Mouse (Mus musculus) erythroid progenitor cell, adult 5-6 weeks (primary cell): ENCODE results near the gene Grid2. TPM values are rescaled to one million over a fixed set of nuclear protein-coding genes. Genes with fewer than 3 reads are reported as not detected.
"Not testable (repeated sequence)": the region's sequence is repeated elsewhere in the genome, so short reads cannot be mapped to it uniquely, and the experiment has no call there.

Source experiments
- ATAC-seq: replicated peaks from 2 replicates; pipeline ENCODE4 v1.8.0; 2016; ENCODE audit warnings: moderate number of reproducible peaks, mild to moderate bottlenecking, moderate TSS enrichment, inconsistent platforms; ENCODE audit not compliant: poor library complexity, low FRiP score, severe bottlenecking
- total RNA-seq, 2 experiments: library from RNA; stranded (forward) in 1 of 2; stranded (reverse) in 1 of 2; fragments of 150-400 nt in 1 of 2; fragments of 186-747, 209-891 nt in 1 of 2; gene quantifications; 2 replicates each; pipeline versions ENCODE4 v1.2.3 to v1.2.4; 2015 to 2017; ENCODE audit warnings: low replicate concordance in 2 of 2

Grid2 gene
- total RNA-seq, 2 experiments from 2014 or later: not detected

DNA sequence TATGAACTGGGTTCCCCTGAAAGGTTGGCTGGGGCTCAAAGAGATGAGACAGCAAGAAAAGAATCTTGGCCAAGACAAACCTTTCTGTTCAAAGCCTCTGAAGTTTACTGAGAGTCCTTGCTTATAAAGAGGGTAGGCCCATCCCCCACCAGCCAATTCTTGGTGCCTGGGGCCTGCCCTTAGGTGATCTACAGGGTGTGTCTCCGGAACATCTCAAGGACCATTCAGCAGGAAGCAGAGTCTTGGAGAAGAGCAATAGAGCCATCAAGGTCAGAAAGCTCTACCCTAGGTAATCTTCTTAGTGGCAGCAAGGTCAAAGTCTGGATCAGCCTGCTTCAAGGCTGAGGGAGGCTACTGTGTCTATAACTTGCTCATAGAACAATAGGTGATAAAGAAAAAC, 313.1 kb downstream of the Grid2 start:
- not testable (repeated sequence) for ATAC-seq

DNA sequence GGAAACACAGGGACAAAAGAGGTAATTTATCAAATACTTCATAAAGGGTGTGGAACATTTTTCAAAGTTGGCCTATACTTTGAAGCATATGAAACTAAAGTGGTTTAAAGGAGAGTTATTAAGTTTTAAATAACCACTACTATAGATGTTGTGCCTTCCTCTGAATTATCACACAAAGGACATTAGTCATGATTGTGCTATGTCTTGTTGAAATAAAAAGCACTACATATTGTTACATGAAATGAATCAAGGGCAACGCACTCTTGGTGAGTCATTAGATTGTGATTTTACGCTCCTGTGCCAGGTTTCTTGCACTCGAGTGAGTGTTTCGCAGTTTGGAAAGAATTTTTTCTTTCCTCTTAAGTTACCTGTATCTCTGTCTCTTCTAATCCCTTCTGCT, 335.0 kb downstream of the Grid2 start:
- no peak for ATAC-seq

DNA sequence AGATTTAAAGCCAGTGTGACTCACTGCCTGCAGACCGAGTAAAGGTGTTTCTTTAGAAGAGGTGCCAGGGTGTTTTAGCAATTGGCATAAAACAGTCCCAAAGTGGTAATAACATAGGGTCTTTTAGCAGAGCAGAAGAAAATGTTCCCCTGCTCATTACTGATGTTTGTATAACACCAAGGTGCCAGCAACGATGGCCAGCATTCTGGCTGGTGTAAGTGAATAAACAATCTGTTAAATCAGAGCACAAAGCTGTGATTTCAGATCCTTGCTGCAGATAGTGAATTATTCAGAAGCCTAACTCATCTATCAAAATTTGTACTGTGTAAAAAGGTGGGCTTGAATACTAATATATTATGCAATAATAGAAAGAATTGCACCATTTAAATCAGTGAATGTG, 353.9 kb downstream of the Grid2 start:
- ATAC-seq: no peak

DNA sequence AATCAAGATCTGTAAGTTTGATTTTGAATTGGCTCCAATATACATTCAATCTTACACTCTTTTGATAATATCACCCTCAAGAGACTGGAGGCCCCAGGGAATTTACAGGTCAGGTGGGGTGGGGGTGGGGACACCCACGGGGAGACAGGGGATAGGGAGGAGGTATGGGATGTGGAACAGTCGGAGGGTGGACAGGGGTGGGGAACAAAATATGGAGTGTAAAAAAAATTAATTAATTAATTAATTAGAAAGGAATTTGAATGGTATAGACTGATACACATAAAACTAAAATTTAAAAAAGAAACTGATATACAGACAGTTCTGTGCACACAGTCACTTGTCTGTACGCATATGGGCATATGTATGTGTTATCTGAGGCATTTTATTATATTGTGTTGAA, 380.3 kb downstream of the Grid2 start:
- no peak for ATAC-seq

DNA sequence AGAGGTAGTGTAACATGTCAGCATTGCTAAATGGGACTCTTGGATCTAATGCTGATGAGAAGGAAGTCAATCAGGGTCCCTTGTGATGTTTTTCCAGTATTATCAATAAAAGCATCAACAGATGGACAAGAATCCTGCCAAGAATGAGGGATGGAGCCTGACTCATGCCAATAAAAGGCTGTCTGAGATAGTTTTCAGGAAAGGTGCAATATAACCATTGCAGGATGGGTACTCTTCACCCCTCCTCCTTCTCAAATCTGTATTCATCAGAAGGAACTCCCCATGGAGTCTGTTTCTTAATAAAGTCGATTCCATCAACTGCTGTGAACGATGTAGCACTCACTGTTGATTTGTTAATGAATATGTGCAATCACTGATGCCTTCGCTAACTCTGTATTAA, 403.7 kb downstream of the Grid2 start:
- ATAC-seq: no peak

DNA sequence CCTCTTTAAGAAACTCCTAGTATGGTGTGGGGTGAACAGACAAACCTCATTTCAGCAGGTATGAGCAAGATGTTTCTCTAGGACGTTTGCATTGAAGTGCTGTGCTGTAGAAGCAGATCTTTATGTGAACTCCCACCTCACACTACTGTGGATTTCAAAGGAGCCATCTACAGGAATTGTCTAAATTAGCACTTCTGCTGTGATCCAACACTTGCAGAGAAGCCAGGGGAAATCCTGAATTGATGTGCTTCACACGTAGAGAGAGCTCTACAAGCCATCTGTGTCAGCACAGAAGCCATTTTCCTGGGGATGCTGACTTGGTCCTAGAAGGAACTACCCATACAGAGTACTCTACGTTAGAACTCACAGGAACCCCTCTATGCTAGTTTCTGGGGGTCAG, 430.0 kb downstream of the Grid2 start:
- no peak for ATAC-seq

DNA sequence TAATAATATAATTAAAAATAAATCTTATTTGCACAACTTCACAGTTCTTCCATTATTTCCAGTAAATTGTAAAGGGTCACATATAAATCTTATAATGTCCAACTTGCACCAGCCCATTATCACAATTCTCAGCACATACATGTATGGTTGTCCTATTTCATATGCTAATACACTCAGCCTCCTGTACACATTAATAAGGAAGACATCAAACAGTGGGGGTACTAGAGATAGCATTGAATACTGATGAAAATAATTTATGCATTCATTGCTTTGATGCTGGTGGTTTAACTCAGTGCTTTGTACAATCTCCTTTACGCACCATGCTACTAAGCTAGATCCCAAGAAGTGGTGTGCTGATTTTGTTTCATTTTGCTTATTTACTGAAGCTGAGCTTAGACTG, 446.0 kb downstream of the Grid2 start:
- ATAC-seq: no peak

DNA sequence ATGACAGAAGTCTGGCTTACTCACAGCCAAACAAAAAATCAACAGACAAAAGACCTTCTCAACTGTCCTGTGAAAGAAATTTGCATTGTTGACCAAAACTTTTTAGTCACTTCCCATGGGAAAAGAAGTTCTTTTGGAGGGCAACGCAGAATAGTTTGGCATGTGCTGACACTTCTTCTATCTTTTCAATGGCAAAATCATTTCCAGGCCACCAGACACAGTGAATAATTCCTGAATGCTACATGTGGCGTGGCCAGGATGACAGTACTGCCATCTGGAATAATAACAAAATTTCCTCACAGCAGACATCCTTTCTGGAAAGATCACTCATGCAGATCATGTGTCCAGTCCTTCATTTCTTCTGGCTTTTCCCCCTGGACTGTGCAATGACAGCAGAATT, 478.1 kb downstream of the Grid2 start:
- no peak for ATAC-seq

DNA sequence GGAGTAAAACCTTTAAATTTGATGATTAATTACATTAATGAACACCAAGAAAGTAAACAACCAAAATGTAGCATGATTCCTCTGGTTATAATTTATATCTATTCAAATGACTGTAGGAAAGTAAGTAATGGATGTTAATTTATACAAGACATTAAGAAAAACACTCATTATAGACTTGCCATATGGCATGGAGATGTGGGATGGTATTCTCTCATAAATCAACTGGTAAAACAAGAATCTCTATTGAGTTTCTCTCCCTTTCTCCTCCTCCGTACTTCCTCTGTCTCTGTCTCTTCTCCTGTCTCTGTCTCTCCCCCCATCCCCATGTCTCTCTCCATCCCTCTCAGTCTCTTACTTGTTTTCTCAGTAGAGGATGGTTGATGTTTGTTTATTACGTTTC, 506.9 kb downstream of the Grid2 start:
- ATAC-seq: no peak

DNA sequence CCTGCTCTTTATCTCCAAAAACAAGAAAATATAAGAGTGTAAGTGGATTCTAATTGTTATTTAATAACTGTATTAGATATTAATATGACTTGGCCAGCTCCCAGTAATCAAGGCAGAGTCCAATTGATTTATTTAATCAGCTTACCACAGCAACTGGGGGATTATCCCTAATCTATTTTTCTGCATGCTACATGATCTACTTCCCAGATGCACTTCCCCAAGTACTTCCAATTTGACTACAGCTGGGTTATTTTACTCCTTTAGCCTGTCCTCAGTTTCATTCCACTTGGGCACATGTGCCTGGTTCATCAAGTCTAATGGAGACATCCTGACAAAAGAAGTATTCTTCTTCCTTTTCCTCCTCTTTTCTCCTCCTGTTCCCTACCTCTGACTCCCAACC, 539.0 kb downstream of the Grid2 start:
- no peak for ATAC-seq

DNA sequence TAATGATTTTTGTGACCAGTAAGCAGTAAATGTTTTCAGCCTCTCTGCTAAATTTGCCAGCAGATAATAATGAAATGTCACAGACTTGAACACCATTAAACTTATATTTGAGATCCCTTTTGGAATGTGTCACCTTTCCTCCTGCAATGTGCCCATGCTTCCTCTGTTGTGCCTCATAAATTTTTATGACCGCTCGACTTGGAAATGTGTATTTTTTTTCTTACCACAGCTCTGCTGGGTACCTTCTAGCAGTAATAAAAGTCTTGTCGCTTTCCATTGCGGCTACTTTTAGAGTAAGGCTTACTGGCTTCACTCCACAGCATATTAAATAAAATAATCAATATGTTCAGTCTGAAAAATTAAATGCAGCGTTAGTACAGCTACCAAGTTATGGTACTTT, 564.6 kb downstream of the Grid2 start:
- no peak for ATAC-seq

DNA sequence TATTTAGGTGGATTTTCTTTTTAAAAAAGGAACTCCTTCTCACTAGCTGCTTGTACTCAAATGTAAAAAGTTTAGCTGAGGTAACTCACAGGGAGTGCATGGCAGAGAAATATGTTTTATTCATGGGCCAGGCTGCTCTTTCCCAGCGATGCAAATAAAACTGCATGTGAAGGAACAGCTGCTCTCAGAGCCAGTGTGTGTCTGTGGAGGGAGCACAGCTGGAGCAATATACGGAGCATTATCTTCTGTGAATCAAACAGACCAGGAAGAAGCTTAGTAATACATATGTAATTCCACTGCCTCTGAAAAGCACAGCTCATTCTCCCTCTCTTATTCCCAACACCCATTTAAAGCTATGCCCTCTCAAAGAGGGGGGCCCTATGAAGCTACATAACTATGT, 607.0 kb downstream of the Grid2 start:
- ATAC-seq: no peak

DNA sequence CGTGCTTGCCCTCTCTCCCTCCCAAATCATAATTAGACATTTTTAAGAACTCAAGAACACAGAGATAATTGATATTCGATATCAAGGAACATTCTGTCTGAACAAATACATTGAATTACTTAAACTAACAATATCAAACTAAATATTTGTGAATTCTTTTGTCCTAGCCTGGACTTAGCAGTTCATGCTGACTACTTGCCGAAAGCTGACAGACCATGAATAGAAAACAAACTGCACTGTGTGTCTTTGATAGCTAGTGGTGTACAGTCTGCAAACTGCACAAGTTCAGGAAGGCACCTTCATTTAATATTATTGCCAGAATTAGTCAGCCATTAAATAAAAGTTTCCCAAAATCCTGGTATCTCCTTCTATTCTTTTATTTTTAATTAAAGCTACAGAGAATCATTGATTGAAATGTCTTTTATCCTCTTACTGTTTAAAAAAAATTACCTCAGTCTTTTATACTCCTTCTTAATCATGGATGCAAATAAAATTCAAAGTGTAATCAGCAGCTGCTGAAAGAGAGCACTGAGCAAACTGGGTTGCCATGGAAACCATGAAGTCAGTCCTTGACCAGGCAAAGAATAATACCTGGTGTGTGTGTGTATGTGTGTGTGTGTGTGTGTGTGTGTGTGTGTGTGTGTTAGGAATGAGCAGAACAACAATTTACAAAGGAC, 621.5 kb downstream of the Grid2 start:
- ATAC-seq: no peak

DNA sequence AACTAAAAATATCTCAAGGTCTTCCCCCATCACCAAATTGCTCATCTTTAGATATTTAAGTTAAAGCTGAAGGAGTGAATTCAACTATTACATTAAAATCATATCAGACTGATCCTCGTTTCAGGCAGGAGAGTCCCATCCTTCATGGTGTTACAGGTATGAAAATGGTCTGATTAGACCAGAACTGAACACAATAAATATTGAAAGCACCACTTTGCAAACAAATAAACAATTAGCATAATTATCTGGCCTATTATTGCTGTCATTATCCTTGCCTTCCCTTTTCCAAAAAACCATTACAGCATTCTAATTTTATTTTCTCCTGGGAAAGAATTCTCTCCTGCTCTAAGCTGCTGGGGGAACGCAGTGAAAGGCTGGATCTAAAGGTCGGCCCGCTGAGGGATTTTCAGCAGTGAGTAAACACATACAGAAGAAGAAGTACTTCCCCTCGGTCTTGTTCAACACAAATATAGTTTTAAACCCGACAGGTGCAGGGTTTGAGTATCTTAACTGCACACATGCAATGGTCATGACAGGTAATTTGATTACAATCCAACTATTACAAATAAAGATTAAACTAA, 622.2 kb downstream of the Grid2 start:
- no peak for ATAC-seq

DNA sequence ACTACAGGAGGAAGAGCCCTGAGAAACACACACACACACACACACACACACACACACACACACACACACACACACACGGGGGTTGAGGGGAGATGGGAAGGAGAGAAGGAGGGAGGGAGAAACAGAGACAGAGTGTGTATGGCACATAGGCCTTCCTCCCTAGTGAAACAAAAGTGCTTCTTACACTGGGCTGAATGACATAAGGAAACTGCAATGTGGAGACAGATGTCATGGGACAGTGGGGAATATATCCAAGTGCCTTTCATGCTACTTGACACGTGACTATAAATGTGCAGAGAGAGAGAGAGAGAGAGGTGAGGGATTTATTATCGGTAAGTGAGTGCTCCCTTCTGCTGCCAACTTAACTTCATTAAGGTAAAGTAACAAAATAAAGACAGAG, 639.0 kb downstream of the Grid2 start:
- ATAC-seq: no peak

DNA sequence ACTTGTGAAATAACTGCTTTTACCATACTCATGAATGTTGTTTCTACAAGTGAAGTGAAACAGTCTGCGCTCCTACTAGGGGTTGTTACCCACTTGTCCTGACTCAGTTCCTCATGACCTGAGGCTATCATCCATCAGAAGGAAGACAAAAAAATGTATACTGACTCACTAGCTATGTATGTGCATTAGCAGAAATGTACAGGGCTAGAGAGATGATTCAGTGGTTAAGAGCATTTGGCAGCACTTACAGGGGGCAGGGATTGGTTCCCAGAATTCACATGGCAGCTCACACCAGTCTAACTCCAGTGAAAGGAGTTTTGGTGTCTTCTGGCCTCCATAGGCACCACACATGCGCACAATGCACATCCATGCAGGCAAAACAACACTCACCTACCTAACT, 642.5 kb downstream of the Grid2 start:
- ATAC-seq: no peak

DNA sequence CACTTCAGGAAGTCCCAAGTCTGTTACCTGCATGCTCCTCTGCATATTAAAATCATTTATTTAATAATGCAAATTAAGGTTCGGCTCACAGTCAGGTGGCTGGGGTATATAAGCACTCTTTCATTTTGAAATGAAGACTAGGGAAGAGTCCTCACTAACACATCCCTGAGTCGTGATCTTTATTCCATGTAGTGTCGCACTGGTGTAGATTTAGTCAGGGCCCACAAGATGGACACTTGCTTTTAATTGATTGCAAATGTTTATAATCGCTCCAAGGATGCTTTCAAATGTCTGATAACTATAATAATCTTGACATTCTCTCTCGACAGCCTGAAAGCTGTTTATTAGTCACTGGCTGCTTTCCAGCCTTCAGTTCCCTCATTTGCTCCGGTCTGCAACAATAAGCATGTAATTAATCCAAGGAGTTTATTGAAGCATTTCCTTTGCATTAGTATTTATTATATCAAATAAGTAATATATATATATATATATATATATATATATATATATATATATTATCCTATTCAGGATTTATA, 661.4 kb downstream of the Grid2 start:
- ATAC-seq: no peak

DNA sequence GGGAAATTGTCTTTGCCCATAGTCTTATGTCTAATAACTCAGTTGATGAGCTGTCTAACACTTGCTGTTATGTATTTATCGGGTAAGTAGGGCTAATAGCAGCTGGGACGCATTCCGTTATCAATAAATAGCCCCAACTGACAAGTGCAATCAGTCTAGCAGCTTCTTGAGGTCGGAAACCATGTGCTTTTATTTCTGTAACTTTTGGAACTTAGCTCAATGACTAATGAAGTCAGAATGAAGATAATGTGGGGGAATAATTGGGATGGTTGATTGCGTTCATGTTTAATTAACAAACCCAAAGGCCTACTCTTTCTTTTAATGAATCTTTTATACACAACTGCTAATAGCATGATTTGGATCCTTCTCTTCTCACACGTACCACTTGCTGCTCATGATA, 666.3 kb downstream of the Grid2 start:
- ATAC-seq: no peak

DNA sequence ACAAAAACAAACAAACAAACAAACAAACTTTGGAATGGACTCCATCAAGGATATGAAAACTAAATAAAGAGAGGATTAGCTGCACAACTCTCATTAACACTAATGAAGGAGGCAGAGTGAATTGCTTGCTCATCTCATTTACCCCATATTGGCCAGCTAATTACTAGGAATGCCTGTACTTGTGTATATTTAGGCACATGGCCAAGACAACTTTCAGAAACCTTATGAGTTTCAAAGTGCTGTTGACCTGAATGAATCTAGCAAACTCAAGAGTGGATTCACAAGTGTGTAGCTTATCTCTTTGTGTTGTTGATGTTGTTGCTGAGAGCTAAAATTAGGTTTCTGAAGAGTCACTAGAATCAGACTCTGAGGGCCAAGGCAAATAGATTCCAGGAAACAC, 675.5 kb downstream of the Grid2 start:
- ATAC-seq: no peak

DNA sequence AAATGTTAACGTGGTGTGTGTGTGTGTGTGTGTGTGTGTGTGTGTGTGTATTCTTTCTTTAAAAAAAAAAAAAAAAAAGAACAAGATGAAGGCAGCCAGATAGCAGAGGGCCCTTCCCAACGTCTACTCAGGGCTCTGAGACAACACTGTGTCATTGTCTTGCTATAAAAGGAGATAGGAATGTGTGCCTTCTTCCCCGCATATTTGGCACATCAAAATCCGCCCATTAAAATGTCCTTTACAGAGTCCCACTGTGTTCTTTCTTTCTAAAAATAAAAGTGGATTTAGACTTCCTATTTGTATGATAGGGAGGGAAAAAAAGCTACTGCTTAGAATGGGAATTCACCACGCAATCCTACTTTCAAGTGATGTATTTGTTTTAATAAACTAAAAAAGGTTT, 691.0 kb downstream of the Grid2 start:
- ATAC-seq: no peak

DNA sequence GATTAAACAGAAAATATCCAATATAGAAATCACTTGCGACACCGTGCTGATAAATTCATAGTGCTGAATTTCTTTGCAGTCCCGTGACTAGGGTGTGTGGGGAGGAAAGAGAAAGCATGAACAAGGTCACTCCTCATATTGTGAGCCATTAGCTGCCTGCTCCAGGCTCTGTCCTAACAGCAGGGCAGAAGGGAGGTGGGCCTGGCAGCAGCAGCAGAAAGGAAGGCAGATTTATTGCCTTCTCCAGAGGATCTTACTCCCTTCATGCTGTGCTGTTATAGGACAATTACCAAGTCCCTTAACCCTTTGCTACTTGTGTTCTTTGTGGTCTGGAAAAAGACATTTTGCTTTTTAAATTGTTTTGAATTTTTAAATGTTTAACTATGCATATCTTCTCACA, 708.1 kb downstream of the Grid2 start:
- no peak for ATAC-seq

DNA sequence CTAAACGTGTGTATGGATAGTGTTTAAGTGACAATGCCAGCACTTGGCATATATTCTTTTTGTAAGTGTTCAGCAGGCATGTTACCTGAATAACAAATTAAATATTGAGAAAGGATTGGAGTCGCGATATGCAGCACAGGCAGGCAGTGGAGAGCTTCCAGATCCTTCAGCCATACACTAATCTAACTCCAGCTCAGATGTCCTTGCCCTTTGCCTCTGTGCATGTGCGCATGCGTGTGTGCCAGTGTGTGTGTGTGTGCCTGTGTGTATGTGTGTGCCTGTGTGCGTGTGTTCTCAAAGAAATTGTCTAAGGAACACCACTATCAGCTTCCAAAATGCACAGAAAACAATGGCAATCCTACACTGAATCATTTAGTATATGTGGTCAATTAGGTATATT, 708.6 kb downstream of the Grid2 start:
- no peak for ATAC-seq
